Mouse (Mus musculus) midbrain, embryonic 10.5 days (tissue): ENCODE measurements around the gene Pcca. TPM values are rescaled to one million over a fixed set of nuclear protein-coding genes. Genes with fewer than 3 reads are reported as not detected.

ENCODE experiments used
- DNase-seq: peaks from one replicate; pipeline ENCODE4 v3.0.0-alpha.2; 2017; ENCODE audit warnings: low spot score
- H3K27ac ChIP-seq: fragments of 300-500 bp; sonication (generic); replicated peaks from 2 replicates; pipeline ENCODE4 v1.5.1; 2016; ENCODE audit warnings: mild to moderate bottlenecking
- H3K27me3 ChIP-seq: fragments of 300-500 bp; sonication (generic); 2 replicates; pipeline ENCODE4 v1.6.1; 2016; ENCODE audit warnings: low read depth, mild to moderate bottlenecking; ENCODE audit not compliant: poor library complexity, severe bottlenecking
- H3K36me3 ChIP-seq: fragments of 300-500 bp; sonication (generic); 2 replicates; pipeline ENCODE4 v1.6.1; 2016; ENCODE audit warnings: mild to moderate bottlenecking, moderate library complexity
- H3K4me1 ChIP-seq: fragments of 300-500 bp; sonication (generic); 2 replicates; pipeline ENCODE4 v1.6.1; 2016
- H3K4me3 ChIP-seq: fragments of 300-500 bp; sonication (generic); 2 replicates; pipeline ENCODE4 v1.5.1; 2016; ENCODE audit warnings: mild to moderate bottlenecking, moderate library complexity
- H3K9me3 ChIP-seq: fragments of 300-500 bp; sonication (generic); replicated peaks from 2 replicates; pipeline ENCODE4 v1.6.1; 2016; ENCODE audit warnings: mild to moderate bottlenecking
- WGBS: fragments of 180-500 bp; shearing (Covaris S2); methylation state at CpG from one replicate; pipeline ENCODE4 v1.1.7; 2016; 5-methylcytosine and 5-hydroxymethylcytosine counted together
- polyA plus RNA-seq: library from polyadenylated mRNA; unstranded; fragments of >200 nt; fragmentation: Nextera tagmentation; extraction: Ambion mirVana; gene quantifications from 2 replicates; pipeline ENCODE4 v1.2.1, GENCODE M21; 2016

The Pcca gene
- polyA plus RNA-seq, result 30.5 TPM in 2 replicates

DNA sequence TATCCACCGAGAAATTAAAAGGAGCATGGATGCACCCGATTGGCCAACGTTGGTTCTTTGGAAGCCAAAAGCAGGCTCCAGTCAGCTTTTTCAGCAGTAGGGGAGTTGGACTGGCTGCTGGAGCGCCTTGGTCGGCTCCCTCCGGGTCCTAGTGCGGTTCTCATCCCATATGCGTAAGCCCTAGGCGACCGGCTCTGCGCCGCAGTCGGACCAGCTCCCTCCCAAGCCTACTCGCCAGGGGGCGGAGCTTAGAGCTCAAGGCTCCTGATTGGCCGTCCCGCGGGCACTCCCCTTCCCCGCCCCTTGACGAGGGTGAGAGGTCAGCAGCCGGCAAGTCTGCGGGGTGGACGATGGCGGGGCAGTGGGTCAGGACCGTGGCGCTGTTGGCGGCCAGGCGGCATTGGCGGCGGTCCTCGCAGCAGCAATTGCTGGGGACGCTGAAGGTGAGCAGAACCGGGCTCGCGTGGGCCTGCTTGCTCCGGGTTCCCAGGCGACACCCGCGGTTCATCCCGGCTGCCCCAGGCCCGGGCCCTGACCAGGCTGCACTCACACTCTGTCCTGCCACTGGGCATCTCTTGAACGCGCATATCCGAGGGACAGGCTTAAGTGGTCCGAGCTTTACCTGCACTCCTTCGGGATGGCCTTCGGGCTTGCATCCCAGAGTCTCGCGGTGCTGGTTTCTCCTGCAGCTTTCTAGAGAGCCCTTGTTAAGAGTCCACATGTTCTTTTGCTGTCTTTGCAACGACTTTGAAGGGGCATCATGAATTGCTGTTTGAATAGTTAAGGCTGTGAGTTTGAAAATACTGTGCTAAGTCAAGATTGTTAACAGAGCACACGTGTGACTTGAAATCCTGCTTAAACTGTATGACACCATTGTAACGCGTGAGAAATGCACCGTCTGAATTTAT lies at the start of gene Pcca:
Gene Pcca (plus strand): TSS at position 308 of the 908 bp plus-strand sequence.
- no peaks in the 10 kb centered on the region for H3K36me3 ChIP-seq
- peak within 1 kb of the TSS; percentile 86 for H3K4me3 ChIP-seq
- whole genome bisulfite sequencing, result 2% methylated on average over 54 of the region's 54 CpGs
- no peaks in the 10 kb centered on the region for H3K27me3 ChIP-seq
- H3K27ac ChIP-seq, result peak within 1 kb of the TSS; percentile 90
- peak; percentile 99 for DNase-seq
- no peaks in the 10 kb centered on the region for H3K9me3 ChIP-seq
- peaks cover 21% of the 10 kb centered on the region for H3K4me1 ChIP-seq

GRCm38 (mm10) chr14:122484458-122484843 lies 49.7 kb upstream of the Pcca start:
- no peak for DNase-seq
- Histone ChIP-seq H3K9me3 (no peaks in the 10 kb centered on the region), H3K27me3 (peaks cover 100% of the 10 kb centered on the region), H3K36me3 (no peaks in the 10 kb centered on the region), H3K27ac (peak overlapping the region; percentile 43), H3K4me3 (peak overlapping the region; percentile 44), H3K4me1 (peaks cover 66% of the 10 kb centered on the region)
- 7% methylated on average over 4 of the region's 4 CpGs for WGBS

DNA sequence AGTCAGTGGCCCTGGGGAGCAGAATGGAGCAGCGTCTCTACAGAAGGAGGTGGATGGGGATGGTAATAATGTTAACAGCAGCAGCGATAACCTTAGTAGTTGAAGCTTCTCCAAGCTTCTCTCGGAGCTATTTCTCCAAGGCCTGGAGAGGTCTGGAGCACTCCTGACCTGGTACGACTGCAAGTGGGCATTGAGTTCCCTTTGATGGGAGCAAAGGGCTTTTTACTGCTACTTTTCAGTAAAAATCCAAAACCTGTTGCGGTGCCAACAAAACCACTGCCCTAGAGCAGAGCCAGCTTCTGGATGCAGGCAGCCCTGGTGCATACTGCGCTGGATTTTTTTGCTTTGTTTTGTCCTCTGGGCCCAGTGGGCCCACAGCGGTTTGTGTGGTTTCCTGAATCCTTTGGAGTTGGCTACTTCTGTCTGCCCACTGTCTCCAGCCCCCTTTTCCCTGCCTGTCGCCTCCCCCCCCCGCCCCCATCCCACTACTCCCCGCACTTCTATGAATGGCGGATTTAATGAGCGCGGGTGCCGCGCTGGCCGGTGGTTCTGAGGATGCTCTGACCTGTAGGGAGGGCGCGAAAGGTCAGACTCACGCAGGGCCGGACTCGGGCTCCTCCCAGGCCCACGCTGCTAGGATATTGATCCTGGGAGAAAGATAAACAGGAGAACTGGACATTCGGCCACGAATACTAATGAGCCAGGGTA lies 49.1 kb upstream of the Pcca start:
- 1% methylated on average over 24 of the region's 24 CpGs for WGBS

DNA sequence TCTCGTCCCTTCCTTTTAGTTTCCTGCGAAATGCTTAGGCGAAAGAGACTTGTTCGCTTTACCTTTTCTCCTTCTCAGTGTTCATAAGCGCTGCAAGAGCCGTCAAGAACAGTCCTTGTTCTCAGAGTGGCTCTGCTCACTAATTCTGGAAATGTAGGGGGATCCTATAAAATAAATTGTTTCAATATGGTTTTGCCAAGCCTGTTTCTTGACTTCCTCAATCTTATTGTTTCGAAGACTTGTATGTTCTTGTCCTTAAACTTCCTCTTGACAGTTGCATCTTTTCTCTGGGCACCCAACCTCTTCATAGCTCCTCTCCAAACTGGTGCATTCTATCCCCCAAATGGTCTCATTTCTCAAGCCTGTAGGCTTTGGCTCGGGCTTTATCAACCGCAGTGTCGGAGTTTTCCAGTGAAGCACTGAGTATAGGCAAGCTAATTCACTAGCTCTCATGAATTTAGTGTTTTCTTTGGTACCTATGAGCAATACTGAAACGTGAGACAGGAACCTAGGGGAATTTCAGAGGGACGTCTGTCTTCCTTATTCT lies 48.4 kb upstream of the Pcca start:
- peak overlapping the region; percentile 43; the same call in 1 of the 2 replicates for H3K27ac ChIP-seq

More for the DNA sequence above, 49.1 kb upstream of the Pcca start:
- H3K27me3 ChIP-seq, result peaks cover 100% of the 10 kb centered on the region
- H3K27ac ChIP-seq, result peak overlapping the region; percentile 43
- peaks cover 70% of the 10 kb centered on the region for H3K4me1 ChIP-seq
- peak; percentile 73 for DNase-seq
- H3K4me3 ChIP-seq, result peak overlapping the region; percentile 44
- no peaks in the 10 kb centered on the region for H3K36me3 ChIP-seq
- H3K9me3 ChIP-seq, result no peaks in the 10 kb centered on the region

DNA sequence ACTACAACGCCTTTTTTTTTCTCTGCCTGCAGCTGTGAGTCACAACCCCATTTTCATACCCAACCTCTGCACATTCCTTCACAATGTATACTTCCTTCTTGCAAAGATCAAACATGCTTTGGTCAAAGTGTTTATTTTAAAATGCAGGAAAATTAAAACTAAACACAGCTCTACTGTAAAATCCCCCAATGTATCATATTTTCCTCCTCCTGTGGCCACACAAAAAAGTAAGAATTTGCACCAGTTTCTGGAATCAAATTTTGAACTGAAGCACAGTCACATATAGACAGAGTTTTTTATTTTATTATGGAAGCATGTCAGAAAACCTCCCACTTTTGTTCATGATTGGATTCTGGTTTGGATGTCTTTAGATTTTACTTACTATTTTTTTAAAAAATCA lies 47.5 kb upstream of the Pcca start:
- Histone ChIP-seq H3K27ac (no peak overlapping the region), H3K4me3 (no peak overlapping the region), H3K9me3 (no peaks in the 10 kb centered on the region), H3K36me3 (no peaks in the 10 kb centered on the region), H3K27me3 (peaks cover 100% of the 10 kb centered on the region), H3K4me1 (peaks cover 66% of the 10 kb centered on the region)
- no peak for DNase-seq
- WGBS, result 9% methylated on average over 1 of the region's 1 CpGs

More for the DNA sequence above, 48.4 kb upstream of the Pcca start:
- Histone ChIP-seq H3K9me3 (no peaks in the 10 kb centered on the region), H3K4me3 (peak overlapping the region; percentile 44), H3K27me3 (peaks cover 100% of the 10 kb centered on the region), H3K4me1 (peaks cover 71% of the 10 kb centered on the region), H3K36me3 (no peaks in the 10 kb centered on the region)
- WGBS, result 2% methylated on average over 12 of the region's 12 CpGs
- peak; percentile 36 for DNase-seq

- peaks cover 59% of the 10 kb centered on the region for H3K4me1 ChIP-seq
- peak; percentile 56 for DNase-seq
- 2% methylated on average over 5 of the region's 5 CpGs for WGBS
- H3K27me3 ChIP-seq, result peaks cover 100% of the 10 kb centered on the region
- no peaks in the 10 kb centered on the region for H3K36me3 ChIP-seq
- no peak overlapping the region for H3K4me3 ChIP-seq
- H3K9me3 ChIP-seq, result no peaks in the 10 kb centered on the region
- no peak overlapping the region for H3K27ac ChIP-seq
Observed at GRCm38 (mm10) chr14:122487366-122487765, 46.8 kb upstream of the Pcca start.

DNA sequence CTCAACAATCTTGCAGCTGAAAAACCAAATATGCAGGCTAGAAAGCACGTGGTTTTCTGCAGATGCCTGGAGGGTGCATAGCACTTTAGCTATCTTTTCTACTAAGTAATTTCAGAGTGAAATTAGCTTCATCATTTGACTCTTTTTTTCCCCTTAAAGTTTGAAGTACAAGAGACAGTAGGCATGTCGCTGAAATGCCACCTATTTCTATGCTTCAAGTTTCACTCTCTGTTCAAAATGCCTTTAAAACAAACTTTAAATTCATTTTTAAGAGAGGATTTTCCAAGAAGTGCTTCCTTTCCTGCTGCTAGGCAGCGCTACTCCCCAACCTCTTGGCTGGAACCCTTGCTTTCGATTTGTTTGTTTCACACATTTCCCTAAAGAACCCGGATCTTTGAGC lies 45.1 kb upstream of the Pcca start:
- H3K27ac ChIP-seq, result no peak overlapping the region
- H3K4me1 ChIP-seq, result peaks cover 42% of the 10 kb centered on the region
- peaks cover 100% of the 10 kb centered on the region for H3K27me3 ChIP-seq
- WGBS, result under 1% methylated on average over 5 of the region's 5 CpGs
- H3K4me3 ChIP-seq, result peak overlapping the region; percentile 29
- no peak for DNase-seq
- no peaks in the 10 kb centered on the region for H3K36me3 ChIP-seq
- H3K9me3 ChIP-seq, result peaks cover 5% of the 10 kb centered on the region; the same call in 1 of the 2 replicates

GRCm38 (mm10) chr14:122489686-122490414 lies 44.3 kb upstream of the Pcca start:
- Histone ChIP-seq H3K36me3 (no peaks in the 10 kb centered on the region), H3K4me1 (peaks cover 34% of the 10 kb centered on the region), H3K4me3 (peak overlapping the region; percentile 46), H3K9me3 (peaks cover 10% of the 10 kb centered on the region; the same call in 1 of the 2 replicates), H3K27me3 (peaks cover 92% of the 10 kb centered on the region), H3K27ac (peak overlapping the region; percentile 71; the same call in 1 of the 2 replicates)
- WGBS, result under 1% methylated on average over 12 of the region's 12 CpGs
- DNase-seq, result no peak

GRCm38 (mm10) chr14:122490441-122491328 lies 43.4 kb upstream of the Pcca start, which contains the start of gene Gm10837:
TSS of gene Gm10837 (plus strand) at chr14:122490586.
- Histone ChIP-seq H3K27me3 (peaks cover 83% of the 10 kb centered on the region), H3K4me1 (peaks cover 26% of the 10 kb centered on the region), H3K4me3 (peak within 1 kb of the TSS; percentile 46), H3K9me3 (peaks cover 10% of the 10 kb centered on the region; the same call in 1 of the 2 replicates), H3K36me3 (no peaks in the 10 kb centered on the region), H3K27ac (peak within 1 kb of the TSS; percentile 71)
- WGBS, result 2% methylated on average over 51 of the region's 51 CpGs
- peak; percentile 68 for DNase-seq

- H3K27ac ChIP-seq, result no peak overlapping the region
- no peaks in the 10 kb centered on the region for H3K36me3 ChIP-seq
- peaks cover 10% of the 10 kb centered on the region; the same call in 1 of the 2 replicates for H3K9me3 ChIP-seq
- H3K27me3 ChIP-seq, result peaks cover 75% of the 10 kb centered on the region
- DNase-seq, result no peak
- WGBS, result 62% methylated on average over 6 of the region's 6 CpGs
- no peak overlapping the region for H3K4me3 ChIP-seq
- H3K4me1 ChIP-seq, result peaks cover 22% of the 10 kb centered on the region
Observed at GRCm38 (mm10) chr14:122491521-122491920, 42.6 kb upstream of the Pcca start.

GRCm38 (mm10) chr14:122492015-122492414 lies 42.1 kb upstream of the Pcca start:
- H3K27me3 ChIP-seq, result peaks cover 72% of the 10 kb centered on the region
- H3K36me3 ChIP-seq, result no peaks in the 10 kb centered on the region
- H3K4me1 ChIP-seq, result peaks cover 22% of the 10 kb centered on the region
- 62% methylated on average over 1 of the region's 1 CpGs for WGBS
- no peak overlapping the region for H3K27ac ChIP-seq
- peaks cover 10% of the 10 kb centered on the region; the same call in 1 of the 2 replicates for H3K9me3 ChIP-seq
- no peak for DNase-seq
- no peak overlapping the region for H3K4me3 ChIP-seq
